Mouse (Mus musculus): ENCODE results near the gene Lrrc56. TPM values are rescaled to one million over a fixed set of nuclear protein-coding genes. Genes with fewer than 3 reads are reported as not detected.
"Not testable (repeated sequence)": the region's sequence is repeated elsewhere in the genome, so short reads cannot be mapped to it uniquely, and the experiment has no call there.

Lrrc56 gene
- total and polyA plus RNA-seq, 2 experiments = 1.8 to 4.4 TPM

DNA sequence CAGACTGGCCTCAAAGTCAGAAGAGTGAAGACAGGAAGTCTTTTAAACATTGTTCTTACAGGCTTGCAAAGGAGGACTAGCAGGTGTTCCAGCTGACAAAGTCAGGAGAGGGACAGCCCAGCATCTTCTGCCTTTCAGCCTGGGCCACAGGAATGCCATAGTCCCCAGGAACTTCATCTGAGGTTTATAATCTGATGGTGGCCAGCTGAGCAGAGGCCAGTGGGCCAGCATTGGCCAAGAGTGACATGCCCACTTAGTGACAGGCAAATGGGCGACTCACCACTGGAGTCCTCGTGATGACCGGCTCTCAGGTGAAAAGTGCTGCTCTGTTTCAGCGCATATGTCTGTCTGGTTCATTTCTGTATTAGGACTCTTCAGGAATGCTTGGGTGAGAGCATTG, 36.6 kb downstream of the Lrrc56 start:
- DNase-seq (ENCODE audit: extremely low read depth, low read depth, low spot score) = no peak
- no peak overlapping the region for H3K9ac ChIP-seq (ENCODE audit: low read depth, low read length)
- H3K27ac ChIP-seq (replicated peaks; ENCODE audit: insufficient read depth, low read depth, low read length) = no peak overlapping the region
- TF ChIP-seq CTCF (IDR thresholded peaks at IDR 0.05; ENCODE audit: low read depth, low read length) = no peak
- TF ChIP-seq POLR2A (IDR thresholded peaks at IDR 0.05; ENCODE audit: extremely low read depth, insufficient read depth, low read length) = no peak
- peaks cover 25% of the 10 kb centered on the region for H3K79me2 ChIP-seq (ENCODE audit: control insufficient read depth, insufficient read depth, low read length)
- peaks cover 28% of the 10 kb centered on the region for H3K36me3 ChIP-seq (ENCODE audit: control insufficient read depth, insufficient read depth, low read length)
- H3K27me3 ChIP-seq (ENCODE audit: control insufficient read depth, insufficient read depth, low read length) = no peaks in the 10 kb centered on the region
- 89% methylated on average over 4 of the region's 4 CpGs for WGBS
- H3K4me3 ChIP-seq (ENCODE audit: insufficient read depth, low read depth, low read length) = no peak overlapping the region
- peaks cover 11% of the 10 kb centered on the region; the same call in 1 of the 2 replicates for H3K4me1 ChIP-seq (ENCODE audit: control insufficient read depth, insufficient read depth, low read length)

DNA sequence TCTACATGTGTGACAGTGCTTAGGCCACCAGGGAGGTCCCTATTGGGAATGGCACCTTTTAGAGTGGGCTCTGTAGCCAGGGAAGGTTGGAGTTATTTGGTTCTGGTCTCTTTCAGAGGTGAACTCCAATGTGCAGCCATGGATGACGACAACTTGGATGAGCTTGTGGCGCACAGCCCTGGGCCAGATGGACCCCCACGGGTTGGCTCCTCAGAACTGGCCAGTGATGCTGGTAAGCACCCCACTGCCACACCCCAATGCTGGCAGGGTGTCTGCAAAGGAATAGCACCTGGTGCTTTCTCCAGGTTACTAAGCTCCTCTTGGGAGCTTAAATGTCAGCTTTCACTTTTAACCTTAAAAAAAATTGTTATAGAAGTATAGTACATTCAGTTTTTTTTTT, 37.2 kb downstream of the Lrrc56 start:
- Histone ChIP-seq H3K27ac (replicated peaks; ENCODE audit: insufficient read depth, low read depth, low read length) (no peak overlapping the region), H3K36me3 (ENCODE audit: control insufficient read depth, insufficient read depth, low read length) (peaks cover 30% of the 10 kb centered on the region), H3K4me3 (ENCODE audit: insufficient read depth, low read depth, low read length) (no peak overlapping the region), H3K79me2 (ENCODE audit: control insufficient read depth, insufficient read depth, low read length) (peaks cover 25% of the 10 kb centered on the region), H3K9ac (ENCODE audit: low read depth, low read length) (no peak overlapping the region), H3K4me1 (ENCODE audit: control insufficient read depth, insufficient read depth, low read length) (peaks cover 11% of the 10 kb centered on the region; the same call in 1 of the 2 replicates), H3K27me3 (ENCODE audit: control insufficient read depth, insufficient read depth, low read length) (no peaks in the 10 kb centered on the region)
- no peak for DNase-seq (ENCODE audit: extremely low read depth, low read depth, low spot score)
- no peak for TF ChIP-seq POLR2A (IDR thresholded peaks at IDR 0.05; ENCODE audit: extremely low read depth, insufficient read depth, low read length)
- no peak for TF ChIP-seq CTCF (IDR thresholded peaks at IDR 0.05; ENCODE audit: low read depth, low read length)
- 90% methylated on average over 3 of the region's 3 CpGs for WGBS

DNA sequence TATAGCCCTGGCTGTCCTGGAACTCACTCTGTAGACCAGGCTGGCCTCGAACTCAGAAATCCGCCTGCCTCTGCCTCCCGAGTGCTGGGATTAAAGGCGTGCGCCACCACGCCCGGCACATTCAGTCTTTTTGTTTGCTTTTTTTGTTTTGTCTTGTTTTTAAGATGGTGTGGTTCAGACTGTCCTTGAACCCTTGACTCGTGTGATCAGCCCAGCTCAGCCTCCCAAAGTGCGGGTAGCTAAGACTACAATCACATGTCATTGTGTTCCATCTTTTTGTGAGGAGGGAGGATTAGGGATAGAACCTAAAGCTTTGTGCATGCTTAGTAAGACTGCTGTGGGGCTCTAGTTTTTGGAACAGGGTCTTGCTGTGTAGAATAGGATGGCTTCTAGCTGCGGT, 37.6 kb downstream of the Lrrc56 start:
- Histone ChIP-seq H3K36me3 (ENCODE audit: control insufficient read depth, insufficient read depth, low read length) (peaks cover 31% of the 10 kb centered on the region), H3K4me3 (ENCODE audit: insufficient read depth, low read depth, low read length) (no peak overlapping the region), H3K4me1 (ENCODE audit: control insufficient read depth, insufficient read depth, low read length) (peaks cover 11% of the 10 kb centered on the region; the same call in 1 of the 2 replicates), H3K27ac (replicated peaks; ENCODE audit: insufficient read depth, low read depth, low read length) (no peak overlapping the region), H3K9ac (ENCODE audit: low read depth, low read length) (no peak overlapping the region), H3K27me3 (ENCODE audit: control insufficient read depth, insufficient read depth, low read length) (no peaks in the 10 kb centered on the region), H3K79me2 (ENCODE audit: control insufficient read depth, insufficient read depth, low read length) (peaks cover 25% of the 10 kb centered on the region)
- WGBS = 90% methylated on average over 8 of the region's 10 CpGs
- no peak for DNase-seq (ENCODE audit: extremely low read depth, low read depth, low spot score)
- TF ChIP-seq POLR2A (IDR thresholded peaks at IDR 0.05; ENCODE audit: extremely low read depth, insufficient read depth, low read length) = no peak
- no peak for TF ChIP-seq CTCF (IDR thresholded peaks at IDR 0.05; ENCODE audit: low read depth, low read length)

DNA sequence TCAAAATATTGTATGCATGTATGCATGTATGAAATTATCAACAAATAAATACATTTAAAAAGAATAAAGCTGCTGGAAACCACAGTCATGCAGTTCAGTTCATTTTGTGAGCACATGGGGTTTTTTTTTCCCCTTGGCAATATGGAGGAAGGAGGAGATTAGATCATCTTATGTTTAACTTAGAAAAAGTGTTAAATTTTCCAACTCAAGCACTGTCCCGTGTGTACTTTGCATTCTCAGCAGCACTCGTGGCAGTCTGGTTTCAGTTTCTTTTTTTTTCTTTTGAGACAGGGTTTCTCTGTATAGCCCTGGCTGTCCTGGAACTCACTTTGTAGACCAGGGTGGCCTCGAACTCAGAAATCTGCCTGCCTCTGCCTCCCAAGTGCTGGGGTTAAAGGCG, 56.5 kb downstream of the Lrrc56 start:
- 83% methylated on average over 4 of the region's 4 CpGs for WGBS
- peaks cover 54% of the 10 kb centered on the region for H3K36me3 ChIP-seq (ENCODE audit: control insufficient read depth, insufficient read depth, low read length)
- not testable (repeated sequence) for DNase-seq (ENCODE audit: extremely low read depth, low read depth, low spot score)

DNA sequence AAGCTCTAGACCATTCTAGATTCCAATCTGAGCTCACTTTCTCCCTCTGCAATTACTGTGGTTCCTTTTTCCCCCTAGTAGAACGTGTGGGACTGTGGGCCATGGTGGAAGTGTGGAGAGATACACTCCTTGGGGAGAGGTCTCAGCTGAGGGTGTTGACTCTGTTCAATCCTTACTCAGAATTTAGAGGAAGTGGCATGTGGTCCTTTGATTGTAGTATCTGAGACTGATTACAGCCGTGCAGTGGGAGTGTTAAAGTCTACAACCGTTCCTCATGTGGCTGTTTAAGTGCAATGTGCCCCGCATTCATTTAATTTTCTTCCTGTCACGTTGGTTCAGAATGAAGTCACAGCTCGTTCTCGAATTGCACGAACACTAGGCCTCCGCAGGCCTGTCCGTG, 62.2 kb downstream of the Lrrc56 start:
- Histone ChIP-seq H3K9ac (ENCODE audit: low read depth, low read length) (no peak overlapping the region), H3K36me3 (ENCODE audit: control insufficient read depth, insufficient read depth, low read length) (peaks cover 44% of the 10 kb centered on the region), H3K27me3 (ENCODE audit: control insufficient read depth, insufficient read depth, low read length) (no peaks in the 10 kb centered on the region), H3K4me3 (ENCODE audit: insufficient read depth, low read depth, low read length) (no peak overlapping the region), H3K4me1 (ENCODE audit: control insufficient read depth, insufficient read depth, low read length) (no peaks in the 10 kb centered on the region), H3K27ac (replicated peaks; ENCODE audit: insufficient read depth, low read depth, low read length) (no peak overlapping the region), H3K79me2 (ENCODE audit: control insufficient read depth, insufficient read depth, low read length) (no peaks in the 10 kb centered on the region)
- no peak for DNase-seq (ENCODE audit: extremely low read depth, low read depth, low spot score)
- WGBS = 92% methylated on average over 10 of the region's 10 CpGs
- TF ChIP-seq CTCF (IDR thresholded peaks at IDR 0.05; ENCODE audit: low read depth, low read length) = no peak

More for the DNA sequence above, 56.5 kb downstream of the Lrrc56 start:
- not testable (repeated sequence) for H3K4me1 ChIP-seq (ENCODE audit: control insufficient read depth, insufficient read depth, low read length); H3K9ac ChIP-seq (ENCODE audit: low read depth, low read length); H3K4me3 ChIP-seq (ENCODE audit: insufficient read depth, low read depth, low read length); H3K27me3 ChIP-seq (ENCODE audit: control insufficient read depth, insufficient read depth, low read length); H3K79me2 ChIP-seq (ENCODE audit: control insufficient read depth, insufficient read depth, low read length); H3K27ac ChIP-seq (replicated peaks; ENCODE audit: insufficient read depth, low read depth, low read length)

Other genes with a start within 250 kb of the Lrrc56 start
- gene Ifitm5, start 243.9 kb upstream of the Lrrc56 start, total RNA-seq (2014; rRNA removed) = 0.40 and 0.55 TPM in 2 replicates
- gene Ifitm5, start 243.9 kb upstream of the Lrrc56 start, polyA plus RNA-seq (2012; rRNA removed) = 0.76 and 1.0 TPM in 2 replicates
- gene Gm45717, start 238.2 kb upstream of the Lrrc56 start, total RNA-seq (2014; rRNA removed) = not detected in 2 replicates
- not detected in 2 replicates for gene Gm45717, start 238.2 kb upstream of the Lrrc56 start, polyA plus RNA-seq (2012; rRNA removed)
- 270 and 282 TPM in 2 replicates for gene Ifitm2, start 238.2 kb upstream of the Lrrc56 start, total RNA-seq (2014; rRNA removed)
- 968 and 1,028 TPM in 2 replicates for gene Ifitm2, start 238.2 kb upstream of the Lrrc56 start, polyA plus RNA-seq (2012; rRNA removed)
- gene Ifitm1, start 226.9 kb upstream of the Lrrc56 start, total RNA-seq (2014; rRNA removed) = 11.2 and 11.3 TPM in 2 replicates
- gene Ifitm1, start 226.9 kb upstream of the Lrrc56 start, polyA plus RNA-seq (2012; rRNA removed) = 48.6 and 79.4 TPM in 2 replicates
- 296 and 392 TPM in 2 replicates for gene Ifitm3, start 183.4 kb upstream of the Lrrc56 start, total RNA-seq (2014; rRNA removed)
- 848 and 1,254 TPM in 2 replicates for gene Ifitm3, start 183.4 kb upstream of the Lrrc56 start, polyA plus RNA-seq (2012; rRNA removed)
- gene Ifitm6, start 176.2 kb upstream of the Lrrc56 start, total RNA-seq (2014; rRNA removed) = 0.81 and 0.83 TPM in 2 replicates
- 0.72 and 1.7 TPM in 2 replicates for gene Ifitm6, start 176.2 kb upstream of the Lrrc56 start, polyA plus RNA-seq (2012; rRNA removed)
- gene Gm17387, start 165.0 kb upstream of the Lrrc56 start, total RNA-seq (2014; rRNA removed) = not detected in 2 replicates
- gene Gm17387, start 165.0 kb upstream of the Lrrc56 start, polyA plus RNA-seq (2012; rRNA removed) = not detected in 2 replicates
- gene B4galnt4, start 133.1 kb upstream of the Lrrc56 start, total RNA-seq (2014; rRNA removed) = 0.09 TPM in 1 of 2 replicates, not detected in the other
- 0.04 and 0.10 TPM in 2 replicates for gene B4galnt4, start 133.1 kb upstream of the Lrrc56 start, polyA plus RNA-seq (2012; rRNA removed)
- gene Pkp3, start 115.9 kb upstream of the Lrrc56 start, total RNA-seq (2014; rRNA removed) = 0.60 and 0.83 TPM in 2 replicates
- gene Pkp3, start 115.9 kb upstream of the Lrrc56 start, polyA plus RNA-seq (2012; rRNA removed) = 1.9 and 2.0 TPM in 2 replicates
- gene Sigirr, start 93.6 kb upstream of the Lrrc56 start, total RNA-seq (2014; rRNA removed) = 21.8 and 28.5 TPM in 2 replicates
- 42.4 and 42.5 TPM in 2 replicates for gene Sigirr, start 93.6 kb upstream of the Lrrc56 start, polyA plus RNA-seq (2012; rRNA removed)
- not detected in 2 replicates for gene Ano9, start 76.4 kb upstream of the Lrrc56 start, total RNA-seq (2014; rRNA removed)
- gene Ano9, start 76.4 kb upstream of the Lrrc56 start, polyA plus RNA-seq (2012; rRNA removed) = 0.09 and 0.13 TPM in 2 replicates
- gene Ptdss2, start 71.8 kb upstream of the Lrrc56 start, total RNA-seq (2014; rRNA removed) = 5.2 and 5.4 TPM in 2 replicates
- 10.7 and 13.5 TPM in 2 replicates for gene Ptdss2, start 71.8 kb upstream of the Lrrc56 start, polyA plus RNA-seq (2012; rRNA removed)
- 106 and 108 TPM in 2 replicates for gene Rnh1, start 21.3 kb upstream of the Lrrc56 start, total RNA-seq (2014; rRNA removed)
- 134 and 136 TPM in 2 replicates for gene Rnh1, start 21.3 kb upstream of the Lrrc56 start, polyA plus RNA-seq (2012; rRNA removed)
- gene Hras, start 152 bp upstream of the Lrrc56 start, total RNA-seq (2014; rRNA removed) = 37.6 and 53.8 TPM in 2 replicates
- gene Hras, start 152 bp upstream of the Lrrc56 start, polyA plus RNA-seq (2012; rRNA removed) = 50.4 and 58.9 TPM in 2 replicates
- gene Lmntd2, start 19.9 kb downstream of the Lrrc56 start, total RNA-seq (2014; rRNA removed) = 0.47 and 0.83 TPM in 2 replicates
- gene Lmntd2, start 19.9 kb downstream of the Lrrc56 start, polyA plus RNA-seq (2012; rRNA removed) = 1.4 and 2.2 TPM in 2 replicates
- gene Rassf7, start 21.7 kb downstream of the Lrrc56 start, total RNA-seq (2014; rRNA removed) = 21.6 and 22.5 TPM in 2 replicates
- 49.1 and 53.3 TPM in 2 replicates for gene Rassf7, start 21.7 kb downstream of the Lrrc56 start, polyA plus RNA-seq (2012; rRNA removed)
- gene Phrf1, start 34.6 kb downstream of the Lrrc56 start, total RNA-seq (2014; rRNA removed) = 8.1 and 12.6 TPM in 2 replicates
- 6.7 and 9.2 TPM in 2 replicates for gene Phrf1, start 34.6 kb downstream of the Lrrc56 start, polyA plus RNA-seq (2012; rRNA removed)
- gene Irf7, start 72.3 kb downstream of the Lrrc56 start, total RNA-seq (2014; rRNA removed) = 22.8 and 32.2 TPM in 2 replicates
- 42.4 and 102 TPM in 2 replicates for gene Irf7, start 72.3 kb downstream of the Lrrc56 start, polyA plus RNA-seq (2012; rRNA removed)
- gene Cdhr5, start 82.6 kb downstream of the Lrrc56 start, total RNA-seq (2014; rRNA removed) = 18.5 and 40.3 TPM in 2 replicates
- gene Cdhr5, start 82.6 kb downstream of the Lrrc56 start, polyA plus RNA-seq (2012; rRNA removed) = 31.2 and 31.7 TPM in 2 replicates
- not detected in 2 replicates for gene Sct, start 85.0 kb downstream of the Lrrc56 start, total RNA-seq (2014; rRNA removed)
- gene Sct, start 85.0 kb downstream of the Lrrc56 start, polyA plus RNA-seq (2012; rRNA removed) = not detected in 2 replicates
- gene Drd4, start 97.8 kb downstream of the Lrrc56 start, total RNA-seq (2014; rRNA removed) = not detected in 2 replicates
- gene Drd4, start 97.8 kb downstream of the Lrrc56 start, polyA plus RNA-seq (2012; rRNA removed) = not detected in 2 replicates
- 3.1 and 5.8 TPM in 2 replicates for gene Deaf1, start 133.5 kb downstream of the Lrrc56 start, total RNA-seq (2014; rRNA removed)
- gene Deaf1, start 133.5 kb downstream of the Lrrc56 start, polyA plus RNA-seq (2012; rRNA removed) = 6.9 and 7.8 TPM in 2 replicates
- gene Tmem80, start 133.6 kb downstream of the Lrrc56 start, total RNA-seq (2014; rRNA removed) = 8.9 and 10.3 TPM in 2 replicates
- gene Tmem80, start 133.6 kb downstream of the Lrrc56 start, polyA plus RNA-seq (2012; rRNA removed) = 14.3 and 20.9 TPM in 2 replicates
- gene Eps8l2, start 144.7 kb downstream of the Lrrc56 start, total RNA-seq (2014; rRNA removed) = 17.4 and 38.5 TPM in 2 replicates
- gene Eps8l2, start 144.7 kb downstream of the Lrrc56 start, polyA plus RNA-seq (2012; rRNA removed) = 80.9 and 117 TPM in 2 replicates
- gene Taldo1, start 198.0 kb downstream of the Lrrc56 start, total RNA-seq (2014; rRNA removed) = 160 and 195 TPM in 2 replicates
- 125 and 166 TPM in 2 replicates for gene Taldo1, start 198.0 kb downstream of the Lrrc56 start, polyA plus RNA-seq (2012; rRNA removed)
- gene Gatd1, start 220.0 kb downstream of the Lrrc56 start, total RNA-seq (2014; rRNA removed) = 15.1 and 23.5 TPM in 2 replicates
- gene Gatd1, start 220.0 kb downstream of the Lrrc56 start, polyA plus RNA-seq (2012; rRNA removed) = 34.9 and 36.2 TPM in 2 replicates
- 0.13 TPM in 1 of 2 replicates, not detected in the other for gene Cend1, start 235.3 kb downstream of the Lrrc56 start, total RNA-seq (2014; rRNA removed)
- 0.09 and 0.10 TPM in 2 replicates for gene Cend1, start 235.3 kb downstream of the Lrrc56 start, polyA plus RNA-seq (2012; rRNA removed)
- gene Slc25a22, start 243.7 kb downstream of the Lrrc56 start, total RNA-seq (2014; rRNA removed) = 26.1 and 40.7 TPM in 2 replicates
- gene Slc25a22, start 243.7 kb downstream of the Lrrc56 start, polyA plus RNA-seq (2012; rRNA removed) = 315 and 345 TPM in 2 replicates
- gene Pidd1, start 249.9 kb downstream of the Lrrc56 start, total RNA-seq (2014; rRNA removed) = 0.37 and 0.94 TPM in 2 replicates
- 3.8 and 4.7 TPM in 2 replicates for gene Pidd1, start 249.9 kb downstream of the Lrrc56 start, polyA plus RNA-seq (2012; rRNA removed)

All from liver, adult 2 months (tissue).